Mouse (Mus musculus): ENCODE measurements around the gene Eno4.
A peak's percentile ranks its signal among the peaks of the same experiment; 100 is the strongest.
"Not testable (repeated sequence)": the region's sequence is repeated elsewhere in the genome, so short reads cannot be mapped to it uniquely, and the experiment has no call there.

The Eno4 gene

GRCm38 (mm10) chr19:58942841-58943828, at the start of gene Eno4, which contains the start of gene Hspa12a:
Eno4 (plus strand) TSS chr19:58943425.
Hspa12a (minus strand) TSS chr19:58943654.
- DNase-seq (ENCODE audit: low spot score) = peak; percentile 97

GRCm38 (mm10) chr19:58896216-58896615, 47.0 kb upstream of the Eno4 start:
- DNase-seq (ENCODE audit: low spot score) = no peak

- DNase-seq (ENCODE audit: low spot score) = not testable (repeated sequence)
Measured at GRCm38 (mm10) chr19:58900471-58900870, 42.8 kb upstream of the Eno4 start.

GRCm38 (mm10) chr19:58903079-58903898, 39.9 kb upstream of the Eno4 start:
- no peak for DNase-seq (ENCODE audit: low spot score)

GRCm38 (mm10) chr19:58903899-58904327, 39.3 kb upstream of the Eno4 start:
- DNase-seq (ENCODE audit: low spot score) = peak; percentile 84

- no peak for DNase-seq (ENCODE audit: low spot score)
Measured at GRCm38 (mm10) chr19:58906685-58907084, 36.5 kb upstream of the Eno4 start.

GRCm38 (mm10) chr19:58908018-58908417, 35.2 kb upstream of the Eno4 start:
- no peak for DNase-seq (ENCODE audit: low spot score)

GRCm38 (mm10) chr19:58910941-58911368, 32.3 kb upstream of the Eno4 start:
- peak; percentile 70 for DNase-seq (ENCODE audit: low spot score)

GRCm38 (mm10) chr19:58911386-58911785, 31.8 kb upstream of the Eno4 start:
- DNase-seq (ENCODE audit: low spot score) = peak; percentile 79

- no peak for DNase-seq (ENCODE audit: low spot score)
Measured at GRCm38 (mm10) chr19:58913301-58913700, 29.9 kb upstream of the Eno4 start.

GRCm38 (mm10) chr19:58918597-58918996, 24.6 kb upstream of the Eno4 start:
- DNase-seq (ENCODE audit: low spot score) = peak; percentile 54

- DNase-seq (ENCODE audit: low spot score) = no peak
Measured at GRCm38 (mm10) chr19:58919148-58919547, 24.1 kb upstream of the Eno4 start.

GRCm38 (mm10) chr19:58931081-58931800, 12.0 kb upstream of the Eno4 start:
- DNase-seq (ENCODE audit: low spot score) = no peak

- DNase-seq (ENCODE audit: low spot score) = no peak
Measured at GRCm38 (mm10) chr19:58933062-58933461, 10.2 kb upstream of the Eno4 start.

- no peak for DNase-seq (ENCODE audit: low spot score)
Measured at GRCm38 (mm10) chr19:58945959-58946358, 2.7 kb downstream of the Eno4 start.

GRCm38 (mm10) chr19:58951521-58951920, 8.3 kb downstream of the Eno4 start:
- DNase-seq (ENCODE audit: low spot score) = no peak

GRCm38 (mm10) chr19:58952236-58952635, 9.0 kb downstream of the Eno4 start:
- DNase-seq (ENCODE audit: low spot score) = no peak

- no peak for DNase-seq (ENCODE audit: low spot score)
Measured at GRCm38 (mm10) chr19:58954779-58955178, 11.6 kb downstream of the Eno4 start.

GRCm38 (mm10) chr19:58963011-58963410, 19.8 kb downstream of the Eno4 start:
- no peak for DNase-seq (ENCODE audit: low spot score)

- DNase-seq (ENCODE audit: low spot score) = no peak
Measured at GRCm38 (mm10) chr19:58968731-58969506, 25.7 kb downstream of the Eno4 start.

- DNase-seq (ENCODE audit: low spot score) = no peak
Measured at GRCm38 (mm10) chr19:58970826-58971225, 27.6 kb downstream of the Eno4 start.
